Mouse (Mus musculus) embryo, embryonic 9.5 days (tissue): ENCODE measurements around the gene Scd2.
"Not testable (repeated sequence)": the region's sequence is repeated elsewhere in the genome, so short reads cannot be mapped to it uniquely, and the experiment has no call there.

Source experiments
- DNase-seq: peaks from one replicate; pipeline ENCODE4 v3.0.0-alpha.2; 2017; ENCODE audit errors: extremely low spot score

The Scd2 gene

GRCm38 (mm10) chr19:44297068-44297760, 3.7 kb downstream of the Scd2 start:
- DNase-seq, result no peak

GRCm38 (mm10) chr19:44297862-44298261, 4.4 kb downstream of the Scd2 start:
- DNase-seq, result no peak

- DNase-seq, result no peak
These were observed 5.6 kb downstream of the Scd2 start for GRCm38 (mm10) chr19:44299078-44299477.

- no peak for DNase-seq
These were observed 6.4 kb downstream of the Scd2 start for GRCm38 (mm10) chr19:44299902-44300301.

GRCm38 (mm10) chr19:44300520-44300919, 7.0 kb downstream of the Scd2 start:
- no peak for DNase-seq

GRCm38 (mm10) chr19:44301176-44301575, 7.7 kb downstream of the Scd2 start:
- DNase-seq, result no peak

- no peak for DNase-seq
These were observed 8.3 kb downstream of the Scd2 start for GRCm38 (mm10) chr19:44301671-44302305.

GRCm38 (mm10) chr19:44302901-44303300, 9.4 kb downstream of the Scd2 start:
- no peak for DNase-seq

- DNase-seq, result no peak
These were observed 10.0 kb downstream of the Scd2 start for GRCm38 (mm10) chr19:44303502-44303901.

GRCm38 (mm10) chr19:44304419-44304818, 10.9 kb downstream of the Scd2 start:
- no peak for DNase-seq

GRCm38 (mm10) chr19:44304851-44305510, 11.5 kb downstream of the Scd2 start:
- DNase-seq, result no peak

- DNase-seq, result no peak
These were observed 12.2 kb downstream of the Scd2 start for GRCm38 (mm10) chr19:44305701-44306100.

GRCm38 (mm10) chr19:44306171-44306570, 12.7 kb downstream of the Scd2 start:
- DNase-seq, result no peak

- no peak for DNase-seq
These were observed 13.8 kb downstream of the Scd2 start for GRCm38 (mm10) chr19:44307101-44307914.

- no peak for DNase-seq
These were observed 14.5 kb downstream of the Scd2 start for GRCm38 (mm10) chr19:44307915-44308470.

- DNase-seq, result no peak
These were observed 15.3 kb downstream of the Scd2 start for GRCm38 (mm10) chr19:44308611-44309246.

GRCm38 (mm10) chr19:44309351-44310154, 16.1 kb downstream of the Scd2 start:
- no peak for DNase-seq

GRCm38 (mm10) chr19:44310155-44310575, 16.7 kb downstream of the Scd2 start:
- DNase-seq, result not testable (repeated sequence)

- DNase-seq, result no peak
These were observed 17.3 kb downstream of the Scd2 start for GRCm38 (mm10) chr19:44310814-44311213.

- no peak for DNase-seq
These were observed 18.0 kb downstream of the Scd2 start for GRCm38 (mm10) chr19:44311306-44312006.
